17 mouse cellular contexts compared by ENCODE assay signal in genomic region chr5:118044907-118045306, GRCm38 (mm10). TPM values are rescaled to one million over a fixed set of nuclear protein-coding genes. Genes with fewer than 3 reads are reported as not detected.
DNase-seq lines count a peak whose midpoint lies in the region; ATAC-seq lines count a peak whose summit lies in the region.
"Had no signal": no experiment of that assay in that cellular context is flagged by ENCODE, and none has a peak within 500 bp of the region (broad histone marks: within the 10 kb centered on the region; RNA-seq: fewer than 3 reads in every experiment).

No protein-coding gene starts in this region.

- H3K4me2 ChIP-seq in forebrain, embryonic 14.5 days (ENCODE audit: low read length): no peak overlapping the region
- H3K4me2 ChIP-seq in forebrain, embryonic 12.5 days: no peak overlapping the region
- no peak overlapping the region for H3K4me2 ChIP-seq in forebrain, embryonic 16.5 days (ENCODE audit: low read length)
- H3K4me2 ChIP-seq in kidney, embryonic 14.5 days (replicated peaks; ENCODE audit: low read depth, low read length): no peak overlapping the region
- H3K4me2 ChIP-seq: heart, embryonic 12.5 days; liver, embryonic 15.5 days had no signal

- 0 out of 2 replicates have a peak, but pooled peaks have one; percentile 42 for ATAC-seq in forebrain, embryonic 14.5 days
- no peak for ATAC-seq in forebrain, embryonic 12.5 days (ENCODE audit: low FRiP score)
- peak; percentile 58 for ATAC-seq in forebrain, embryonic 16.5 days
- no peak for ATAC-seq in kidney, embryonic 14.5 days (ENCODE audit: low FRiP score, low TSS enrichment)
- ATAC-seq: intestine, postnatal 0 days had no signal

- DNase-seq in forebrain, embryonic 14.5 days (ENCODE audit: low spot score): peak; percentile 72
- DNase-seq in right cerebral cortex, adult 18-20 months: peak; percentile 70
- no peak for DNase-seq in right cerebral cortex, adult 2 months (ENCODE audit: low spot score in 2 of 2)
- DNase-seq in right cerebral cortex, postnatal 25 days: peak; percentile 63
- no peak for DNase-seq in MN1 (ENCODE audit: low spot score)
- DNase-seq: adrenal gland, adult 8-10 months; gastrocnemius, postnatal 36 days; kidney, postnatal 36 days; lung, postnatal 14 days had no signal

- H3K27ac ChIP-seq in forebrain, embryonic 14.5 days (ENCODE audit: low read depth, low read length): no peak overlapping the region; the same call in 1 of the 2 replicates
- no peak overlapping the region for H3K27ac ChIP-seq in forebrain, embryonic 12.5 days
- H3K27ac ChIP-seq in forebrain, embryonic 16.5 days (ENCODE audit: low read length): no peak overlapping the region
- H3K27ac ChIP-seq in kidney, embryonic 14.5 days (ENCODE audit: low read depth, low read length): no peak overlapping the region
- H3K27ac ChIP-seq: liver, embryonic 15.5 days; midbrain, embryonic 10.5 days had no signal

- H3K36me3 ChIP-seq in forebrain, embryonic 14.5 days (ENCODE audit: control insufficient read depth, insufficient read depth, low read length): no peaks in the 10 kb centered on the region
- H3K36me3 ChIP-seq in forebrain, embryonic 12.5 days (replicated peaks): no peaks in the 10 kb centered on the region
- H3K36me3 ChIP-seq in forebrain, embryonic 16.5 days (ENCODE audit: control insufficient read depth, insufficient read depth): no peaks in the 10 kb centered on the region
- H3K36me3 ChIP-seq in kidney, embryonic 14.5 days (ENCODE audit: control insufficient read depth, insufficient read depth, low read length): no peaks in the 10 kb centered on the region
- H3K36me3 ChIP-seq: heart, embryonic 12.5 days; liver, embryonic 15.5 days; midbrain, embryonic 10.5 days had no signal

- H3K9me3 ChIP-seq in forebrain, embryonic 14.5 days (replicated peaks; ENCODE audit: control insufficient read depth, low read length): no peaks in the 10 kb centered on the region
- no peaks in the 10 kb centered on the region for H3K9me3 ChIP-seq in forebrain, embryonic 12.5 days
- no peaks in the 10 kb centered on the region for H3K9me3 ChIP-seq in forebrain, embryonic 16.5 days (ENCODE audit: control insufficient read depth, low read length)
- no peaks in the 10 kb centered on the region for H3K9me3 ChIP-seq in kidney, embryonic 14.5 days (ENCODE audit: control insufficient read depth, low read length)
- H3K9me3 ChIP-seq: heart, embryonic 12.5 days; liver, embryonic 15.5 days had no signal

- no peaks in the 10 kb centered on the region for H3K4me1 ChIP-seq in forebrain, embryonic 14.5 days (ENCODE audit: control insufficient read depth, insufficient read depth, low read length)
- no peaks in the 10 kb centered on the region for H3K4me1 ChIP-seq in forebrain, embryonic 12.5 days
- H3K4me1 ChIP-seq in forebrain, embryonic 16.5 days (replicated peaks; ENCODE audit: control insufficient read depth, insufficient read depth, low read length): peaks cover 5% of the 10 kb centered on the region; the same call in 1 of the 2 replicates
- H3K4me1 ChIP-seq in kidney, embryonic 14.5 days (ENCODE audit: control insufficient read depth, insufficient read depth, low read length): no peaks in the 10 kb centered on the region
- H3K4me1 ChIP-seq: liver, embryonic 15.5 days; midbrain, embryonic 10.5 days had no signal

- H3K9ac ChIP-seq in forebrain, embryonic 14.5 days (ENCODE audit: low read length): no peak overlapping the region
- no peak overlapping the region for H3K9ac ChIP-seq in forebrain, embryonic 12.5 days
- no peak overlapping the region for H3K9ac ChIP-seq in forebrain, embryonic 16.5 days (replicated peaks; ENCODE audit: low read depth, low read length)
- H3K9ac ChIP-seq in kidney, embryonic 14.5 days (ENCODE audit: low read depth, low read length): no peak overlapping the region
- H3K9ac ChIP-seq: heart, embryonic 12.5 days; liver, embryonic 15.5 days had no signal

- 74% methylated on average over 6 of the region's 6 CpGs for WGBS in forebrain, embryonic 14.5 days
- 89% methylated on average over 6 of the region's 6 CpGs for WGBS in forebrain, embryonic 12.5 days
- 59% methylated on average over 6 of the region's 6 CpGs for WGBS in forebrain, embryonic 16.5 days
- WGBS in kidney, embryonic 14.5 days: 91% methylated on average over 6 of the region's 6 CpGs

- no peak overlapping the region for H3K4me3 ChIP-seq in forebrain, embryonic 14.5 days (ENCODE audit: low read depth, low read length)
- no peak overlapping the region for H3K4me3 ChIP-seq in forebrain, embryonic 12.5 days (replicated peaks)
- H3K4me3 ChIP-seq in forebrain, embryonic 16.5 days (replicated peaks; ENCODE audit: low read length): no peak overlapping the region
- H3K4me3 ChIP-seq in kidney, embryonic 14.5 days (ENCODE audit: low read length): no peak overlapping the region
- H3K4me3 ChIP-seq: heart, embryonic 12.5 days; liver, embryonic 15.5 days; midbrain, embryonic 10.5 days; myocyte had no signal

- H3K27me3 ChIP-seq in forebrain, embryonic 14.5 days (replicated peaks; ENCODE audit: control insufficient read depth, insufficient read depth, low read length): no peaks in the 10 kb centered on the region
- no peaks in the 10 kb centered on the region for H3K27me3 ChIP-seq in forebrain, embryonic 12.5 days
- H3K27me3 ChIP-seq in forebrain, embryonic 16.5 days (replicated peaks; ENCODE audit: control insufficient read depth, insufficient read depth, low read length): no peaks in the 10 kb centered on the region
- no peaks in the 10 kb centered on the region for H3K27me3 ChIP-seq in kidney, embryonic 14.5 days (ENCODE audit: control insufficient read depth, insufficient read depth, low read length)
- H3K27me3 ChIP-seq: heart, embryonic 12.5 days; liver, embryonic 15.5 days had no signal

RNA-seq across cellular contexts. Expression of gene Tesc, which starts 17.4 kb away (rescaled TPM):
- polyA plus RNA-seq in forebrain, embryonic 14.5 days (2014; fragmentation: Nextera tagmentation; extraction: Ambion mirVana): 8.0 and 10.0 TPM in 2 replicates
- 4.7 and 6.3 TPM in 2 replicates for polyA plus RNA-seq in forebrain, embryonic 12.5 days (2016; fragmentation: Nextera tagmentation; extraction: Ambion mirVana)
- polyA plus RNA-seq in forebrain, embryonic 16.5 days (2015; fragmentation: Nextera tagmentation; extraction: Ambion mirVana): 7.7 and 10.3 TPM in 2 replicates
- 10.1 and 12.3 TPM in 2 replicates for polyA plus RNA-seq in kidney, embryonic 14.5 days (2014; fragmentation: Nextera tagmentation; extraction: Ambion mirVana)

Comparison
In these comparisons a context has a peak if more than half of its experiments do, and no peak if none do; other contexts are left out.
1. ATAC-seq: peak in forebrain, embryonic 14.5 days (single experiment) and forebrain, embryonic 16.5 days (single experiment); none in forebrain, embryonic 12.5 days (single experiment) and kidney, embryonic 14.5 days (single experiment).
2. DNase-seq: peak in forebrain, embryonic 14.5 days (single experiment), right cerebral cortex, adult 18-20 months (single experiment) and right cerebral cortex, postnatal 25 days (single experiment); none in right cerebral cortex, adult 2 months (0 of 2) and MN1 (single experiment).